Mouse (Mus musculus) ES-Bruce4 (cell line): ENCODE measurements around the gene Dhx58. TPM values are rescaled to one million over a fixed set of nuclear protein-coding genes. Genes with fewer than 3 reads are reported as not detected.
"Not testable (repeated sequence)": the region's sequence is repeated elsewhere in the genome, so short reads cannot be mapped to it uniquely, and the experiment has no call there.

Experiments
- H3K27ac ChIP-seq: 2 replicates; pipeline ENCODE4 v1.5.1; 2012; ENCODE audit warnings: low read length, inconsistent platforms; ENCODE audit not compliant: insufficient read depth
- H3K27me3 ChIP-seq: 2 replicates; pipeline ENCODE4 v1.6.1; 2012; ENCODE audit warnings: mild to moderate bottlenecking, low read length, inconsistent platforms; ENCODE audit not compliant: control insufficient read depth, poor library complexity, insufficient read depth, severe bottlenecking
- H3K36me3 ChIP-seq: 2 replicates; pipeline ENCODE4 v1.6.1; 2012; ENCODE audit warnings: inconsistent platforms, mild to moderate bottlenecking, low read length, moderate library complexity; ENCODE audit not compliant: control insufficient read depth, poor library complexity, insufficient read depth, severe bottlenecking
- H3K4me1 ChIP-seq: one replicate; pipeline ENCODE4 v1.8.1; 2011; ENCODE audit warnings: low read length; ENCODE audit not compliant: control insufficient read depth, insufficient read depth
- H3K4me3 ChIP-seq: 2 replicates; pipeline ENCODE4 v1.5.1; 2011; ENCODE audit warnings: low read depth, mild to moderate bottlenecking, low read length
- H3K9ac ChIP-seq: 2 replicates; pipeline ENCODE4 v1.6.1; 2012; ENCODE audit warnings: low read depth, mild to moderate bottlenecking, inconsistent platforms; ENCODE audit not compliant: poor library complexity, severe bottlenecking
- H3K9me3 ChIP-seq: replicated peaks from 2 replicates; pipeline ENCODE4 v1.6.1; 2012; ENCODE audit warnings: mild to moderate bottlenecking, low read length, inconsistent platforms; ENCODE audit not compliant: control insufficient read depth, poor library complexity, insufficient read depth, severe bottlenecking
- CTCF ChIP-seq: IDR thresholded peaks from one replicate; pipeline ENCODE4 v1.8.1; 2011; ENCODE audit warnings: low read depth, low read length
- EP300 ChIP-seq: IDR thresholded peaks from 2 replicates; pipeline ENCODE4 v1.6.1; 2011; ENCODE audit warnings: low read depth, low read length; ENCODE audit not compliant: insufficient read depth
- POLR2A ChIP-seq: IDR thresholded peaks from one replicate; pipeline ENCODE4 v1.8.1; 2011; ENCODE audit warnings: low read length; ENCODE audit not compliant: insufficient read depth
- polyA plus RNA-seq: library from polyadenylated mRNA; stranded (reverse); fragments of >200 nt; gene quantifications from 2 replicates; pipeline ENCODE4 v1.2.4, GENCODE M21; 2011; ENCODE audit warnings: low read depth; ENCODE audit not compliant: missing spikeins, insufficient read depth, insufficient read length

Gene Dhx58
- polyA plus RNA-seq, 1 experiment: 1.8 TPM

DNA sequence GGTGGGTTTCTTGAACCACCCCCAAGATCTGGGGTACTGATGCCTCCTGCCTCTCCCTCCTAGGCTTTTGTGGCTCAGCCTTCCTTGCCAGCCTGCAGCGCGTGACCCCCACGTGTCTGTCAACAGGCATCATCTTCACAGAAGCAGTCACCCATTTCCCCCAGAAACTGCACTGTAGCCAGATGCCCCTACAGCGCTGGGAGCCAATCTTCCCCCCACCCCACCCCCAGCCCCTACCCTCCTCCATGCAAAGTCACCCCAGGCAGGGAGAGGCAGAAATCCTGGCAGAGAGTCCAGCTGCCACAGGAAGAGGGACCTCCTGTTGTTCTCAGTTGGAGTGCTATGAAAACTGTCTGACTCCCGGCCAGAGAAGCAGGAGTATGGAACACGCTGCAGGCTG lies 47.6 kb downstream of the Dhx58 start:
- no peaks in the 10 kb centered on the region for H3K27me3 ChIP-seq
- no peak for TF ChIP-seq EP300
- TF ChIP-seq CTCF: no peak
- TF ChIP-seq POLR2A: no peak
- H3K4me3 ChIP-seq: no peak overlapping the region
- H3K4me1 ChIP-seq: peaks cover 3% of the 10 kb centered on the region
- peak overlapping the region; percentile 3; the same call in 1 of the 2 replicates for H3K9ac ChIP-seq
- no peaks in the 10 kb centered on the region for H3K36me3 ChIP-seq
- H3K9me3 ChIP-seq: 0 out of 2 replicates have a peak, but pooled peaks cover under 1% of the 10 kb centered on the region
- no peak overlapping the region for H3K27ac ChIP-seq

DNA sequence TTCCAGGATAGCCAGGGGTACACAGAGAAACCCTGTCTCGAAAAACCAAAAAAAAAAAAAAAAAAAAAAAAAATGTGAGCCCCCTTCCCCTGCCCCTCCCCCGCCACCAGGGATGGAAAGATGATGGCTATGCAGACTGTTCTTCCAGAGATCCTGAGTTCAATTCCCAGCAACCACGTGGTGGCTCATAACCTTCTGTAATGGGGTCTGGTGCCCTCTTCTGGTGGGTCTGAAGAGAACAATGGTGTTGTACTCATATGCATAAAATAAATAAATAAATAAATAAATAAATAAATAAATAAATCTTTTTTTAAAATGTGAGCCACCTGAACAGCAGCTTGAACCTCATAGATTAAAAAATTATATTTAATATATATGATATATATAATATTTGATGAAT lies 48.5 kb downstream of the Dhx58 start:
- not testable (repeated sequence) for H3K4me1 ChIP-seq, H3K4me3 ChIP-seq, H3K9ac ChIP-seq, H3K9me3 ChIP-seq, H3K27ac ChIP-seq, H3K27me3 ChIP-seq, H3K36me3 ChIP-seq

DNA sequence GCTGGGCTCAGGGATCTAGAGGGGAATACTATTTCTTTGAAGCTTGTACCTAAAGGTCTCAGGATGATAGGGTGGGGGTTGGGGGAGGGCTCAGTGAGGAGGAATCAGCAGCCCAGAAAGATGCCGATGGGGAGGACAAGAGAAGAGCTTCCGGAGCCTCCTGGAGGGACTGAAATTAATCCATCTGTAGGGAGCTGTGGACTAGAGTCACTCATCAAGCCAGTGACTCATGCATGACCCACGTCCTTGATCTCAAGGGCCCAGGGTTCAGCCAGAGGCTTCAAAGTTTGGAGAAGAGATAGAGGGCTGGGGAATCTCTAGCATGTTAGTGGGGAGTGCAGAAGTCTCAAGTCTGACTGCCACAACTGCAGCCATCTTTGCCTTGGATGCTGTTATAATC lies 52.3 kb downstream of the Dhx58 start:
- H3K27ac ChIP-seq: no peak overlapping the region
- no peaks in the 10 kb centered on the region for H3K9me3 ChIP-seq
- H3K4me1 ChIP-seq: peaks cover 3% of the 10 kb centered on the region
- H3K27me3 ChIP-seq: no peaks in the 10 kb centered on the region
- no peaks in the 10 kb centered on the region for H3K36me3 ChIP-seq
- H3K9ac ChIP-seq: no peak overlapping the region
- H3K4me3 ChIP-seq: no peak overlapping the region
- TF ChIP-seq EP300 (no peak), POLR2A (no peak), CTCF (no peak)

DNA sequence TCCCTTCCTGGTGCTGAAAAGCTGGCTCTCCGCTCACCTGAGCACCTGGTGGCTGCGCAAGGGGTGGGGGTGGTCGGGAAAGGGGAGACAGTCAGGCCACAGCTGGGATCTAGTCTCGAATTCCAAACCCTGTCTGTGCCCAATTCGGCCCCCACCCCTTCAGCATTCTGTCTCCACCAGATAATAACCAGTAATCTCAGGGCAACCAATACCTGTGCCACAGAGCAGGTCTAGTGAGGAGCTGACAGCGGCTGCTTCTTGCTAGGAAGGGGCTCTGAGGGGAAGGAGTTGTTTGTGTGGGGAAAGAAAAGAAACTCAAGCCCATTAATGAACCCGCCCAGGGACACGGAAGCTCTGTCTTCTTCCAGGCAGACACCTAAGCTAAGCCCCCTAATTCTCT lies 52.9 kb downstream of the Dhx58 start:
- H3K27ac ChIP-seq: no peak overlapping the region
- TF ChIP-seq EP300 (no peak), CTCF (no peak), POLR2A (no peak)
- no peaks in the 10 kb centered on the region for H3K27me3 ChIP-seq

DNA sequence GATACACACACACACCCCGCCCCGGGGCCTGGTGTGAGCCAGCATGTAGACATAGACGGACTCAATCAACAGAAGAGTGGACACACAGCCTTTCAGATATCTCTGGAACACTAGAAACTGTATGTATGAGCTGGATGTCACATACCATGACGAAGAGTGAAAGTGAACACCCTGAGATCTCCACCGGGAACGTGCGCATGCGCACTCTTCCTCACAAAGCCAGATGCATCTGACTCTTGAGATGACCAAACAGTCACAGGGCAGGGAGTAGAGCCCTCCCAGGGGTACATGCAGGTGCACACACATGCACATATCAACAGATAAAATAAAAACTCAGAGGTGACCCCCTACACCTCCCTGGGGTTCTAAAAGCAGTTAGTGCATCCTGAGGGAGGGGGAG lies 55.7 kb downstream of the Dhx58 start:
- Histone ChIP-seq H3K9me3 (no peaks in the 10 kb centered on the region), H3K27ac (no peak overlapping the region), H3K27me3 (no peaks in the 10 kb centered on the region), H3K36me3 (no peaks in the 10 kb centered on the region), H3K4me1 (no peaks in the 10 kb centered on the region), H3K9ac (no peak overlapping the region), H3K4me3 (no peak overlapping the region)
- no peak for TF ChIP-seq EP300
- no peak for TF ChIP-seq CTCF
- TF ChIP-seq POLR2A: no peak

More for the DNA sequence above, 52.9 kb downstream of the Dhx58 start:
- Histone ChIP-seq H3K4me1 (peaks cover 1% of the 10 kb centered on the region), H3K9me3 (no peaks in the 10 kb centered on the region), H3K36me3 (no peaks in the 10 kb centered on the region), H3K4me3 (no peak overlapping the region), H3K9ac (no peak overlapping the region)

DNA sequence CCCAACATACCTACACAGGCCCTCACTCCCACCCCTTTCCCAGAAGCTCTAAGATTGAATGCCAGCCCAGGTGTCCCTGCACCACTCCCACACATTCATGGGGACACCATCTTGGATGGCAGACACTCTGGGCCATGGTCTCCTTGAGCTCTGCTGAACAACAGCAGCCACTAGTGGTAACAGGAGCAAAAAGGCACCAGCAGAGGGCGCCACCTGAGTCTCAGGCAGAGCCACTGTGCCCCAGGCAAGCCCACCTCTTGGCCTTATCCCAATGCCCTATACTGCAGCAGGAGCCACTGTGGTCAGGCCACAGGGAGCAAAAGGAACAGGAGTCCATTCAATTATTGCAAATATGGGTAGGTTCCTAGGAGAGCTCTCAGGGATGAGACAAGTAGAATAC lies 57.8 kb downstream of the Dhx58 start:
- Histone ChIP-seq H3K27me3 (no peaks in the 10 kb centered on the region), H3K4me3 (no peak overlapping the region), H3K27ac (no peak overlapping the region), H3K9me3 (no peaks in the 10 kb centered on the region), H3K4me1 (no peaks in the 10 kb centered on the region), H3K9ac (no peak overlapping the region), H3K36me3 (no peaks in the 10 kb centered on the region)
- TF ChIP-seq POLR2A: no peak
- peak; percentile 96 for TF ChIP-seq CTCF
- 0 out of 2 replicates have a peak, but pooled peaks have one; percentile 48 for TF ChIP-seq EP300

Other genes starting within 250 kb of the Dhx58 start
- gene Klhl11, start 231.5 kb downstream of the Dhx58 start, polyA plus RNA-seq: 18.4 and 19.6 TPM in 2 replicates
- 225 and 232 TPM in 2 replicates for gene Acly, start 176.3 kb downstream of the Dhx58 start, polyA plus RNA-seq
- gene Ttc25, start 158.7 kb downstream of the Dhx58 start, polyA plus RNA-seq: 2.5 and 3.4 TPM in 2 replicates
- 6.9 and 7.5 TPM in 2 replicates for gene Cnp, start 129.4 kb downstream of the Dhx58 start, polyA plus RNA-seq
- 29.1 and 30.0 TPM in 2 replicates for gene Nkiras2, start 85.0 kb downstream of the Dhx58 start, polyA plus RNA-seq
- 369 and 376 TPM in 2 replicates for gene Dnajc7, start 84.1 kb downstream of the Dhx58 start, polyA plus RNA-seq
- gene Zfp385c, start 11.8 kb downstream of the Dhx58 start, polyA plus RNA-seq: 1.0 and 1.9 TPM in 2 replicates
- gene Kat2a, start 8.2 kb upstream of the Dhx58 start, polyA plus RNA-seq: 61.3 and 63.1 TPM in 2 replicates
- not detected in 2 replicates for gene Hspb9, start 9.6 kb upstream of the Dhx58 start, polyA plus RNA-seq
- 95.2 and 95.3 TPM in 2 replicates for gene Rab5c, start 33.9 kb upstream of the Dhx58 start, polyA plus RNA-seq
- 0.17 and 0.21 TPM in 2 replicates for gene Kcnh4, start 55.7 kb upstream of the Dhx58 start, polyA plus RNA-seq
- not detected in 2 replicates for gene Hcrt, start 58.7 kb upstream of the Dhx58 start, polyA plus RNA-seq
- 5.4 and 5.8 TPM in 2 replicates for gene Ghdc, start 66.7 kb upstream of the Dhx58 start, polyA plus RNA-seq
- 7.3 and 7.6 TPM in 2 replicates for gene Stat5b, start 146.5 kb upstream of the Dhx58 start, polyA plus RNA-seq
- gene Stat5a, start 155.1 kb upstream of the Dhx58 start, polyA plus RNA-seq: 3.6 and 4.4 TPM in 2 replicates
- 31.2 and 39.8 TPM in 2 replicates for gene Stat3, start 235.3 kb upstream of the Dhx58 start, polyA plus RNA-seq